Mouse (Mus musculus) heart, adult 8-10 months (tissue): ENCODE data around the gene Ryr2. TPM values are rescaled to one million over a fixed set of nuclear protein-coding genes. Genes with fewer than 3 reads are reported as not detected.
"Not testable (repeated sequence)": the region's sequence is repeated elsewhere in the genome, so short reads cannot be mapped to it uniquely, and the experiment has no call there.

Source experiments
- DNase-seq: peaks from one replicate; pipeline ENCODE4 v3.0.0; 2022; ENCODE audit warnings: low spot score
- total RNA-seq, 4 experiments: library from RNA; stranded (reverse); gene quantifications; 2 replicates each; pipeline ENCODE4 v1.2.4; 2022

The Ryr2 gene
- 1,000 to 10,000 TPM in 3 of 4 experiments, 100 to 1,000 TPM in 1; 935 to 1,209 (median 1,093) TPM for total RNA-seq

DNA sequence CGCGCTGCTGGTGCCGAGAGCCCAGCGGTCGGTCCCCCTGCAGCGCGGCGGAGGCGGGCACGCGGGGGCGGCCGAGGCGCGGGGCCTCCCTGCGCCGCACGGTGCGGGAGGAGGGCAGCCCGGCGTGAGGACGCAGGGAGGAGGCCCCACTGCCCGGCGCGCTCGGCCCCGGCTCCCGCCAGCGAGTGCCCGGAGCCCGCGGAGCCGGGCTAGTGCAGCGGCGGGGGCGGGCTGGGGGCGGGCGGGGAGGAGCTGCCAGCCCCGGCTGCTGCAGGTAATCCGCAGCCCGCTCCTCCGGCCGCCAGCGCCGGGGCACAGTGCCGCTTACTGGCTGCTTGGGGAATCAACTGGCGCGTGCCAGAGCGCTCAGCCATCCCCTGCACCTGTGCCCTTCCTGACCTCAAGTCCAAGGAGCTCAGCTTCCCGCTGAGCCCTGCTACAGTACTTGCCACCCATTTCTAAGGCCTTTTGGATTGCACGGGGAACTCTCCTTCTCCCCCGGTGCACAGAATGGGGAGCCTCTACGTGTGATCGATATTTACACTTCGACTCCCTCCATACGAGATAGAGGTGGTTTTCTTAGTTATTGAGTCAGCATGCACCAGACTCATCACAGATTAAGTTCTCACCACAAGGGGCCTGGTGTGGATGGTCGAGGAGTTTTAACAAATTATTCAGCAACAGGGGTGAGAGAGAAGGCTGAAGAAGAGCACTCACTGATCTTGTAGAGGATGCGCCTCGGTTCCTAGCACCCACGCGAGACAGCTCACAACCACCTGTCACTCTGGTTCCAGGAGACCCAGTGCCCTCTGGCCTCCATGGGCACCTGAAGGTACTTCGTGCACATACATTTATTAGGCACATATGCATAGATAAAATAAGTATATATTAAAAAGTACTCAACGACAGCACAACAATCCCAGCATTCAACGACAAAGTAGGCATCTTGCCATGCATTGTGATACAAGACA is at the start of gene Ryr2:
TSS of gene Ryr2 (minus strand) at position 284 of the 971 bp plus-strand sequence.
- DNase-seq: no peak

DNA sequence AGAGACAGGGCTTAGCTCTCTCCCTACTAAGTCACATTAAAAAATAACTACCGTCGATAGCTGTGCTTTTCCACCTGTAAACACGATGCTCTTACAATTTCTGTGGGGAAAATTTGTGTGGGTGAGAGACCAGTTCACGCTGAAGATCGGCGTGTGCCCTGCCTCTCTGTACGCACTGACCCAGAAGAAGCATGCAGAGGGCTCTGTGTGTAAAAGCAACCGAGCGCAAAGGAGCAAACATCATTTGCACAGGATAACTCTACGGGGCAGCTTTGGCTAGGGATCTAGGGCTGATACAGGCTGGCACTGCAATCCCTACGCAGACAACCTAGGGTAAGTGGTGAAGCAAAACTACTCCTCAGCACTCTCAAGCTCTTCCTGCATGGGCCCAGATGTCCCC is 47.2 kb upstream of the Ryr2 start:
- no peak for DNase-seq

DNA sequence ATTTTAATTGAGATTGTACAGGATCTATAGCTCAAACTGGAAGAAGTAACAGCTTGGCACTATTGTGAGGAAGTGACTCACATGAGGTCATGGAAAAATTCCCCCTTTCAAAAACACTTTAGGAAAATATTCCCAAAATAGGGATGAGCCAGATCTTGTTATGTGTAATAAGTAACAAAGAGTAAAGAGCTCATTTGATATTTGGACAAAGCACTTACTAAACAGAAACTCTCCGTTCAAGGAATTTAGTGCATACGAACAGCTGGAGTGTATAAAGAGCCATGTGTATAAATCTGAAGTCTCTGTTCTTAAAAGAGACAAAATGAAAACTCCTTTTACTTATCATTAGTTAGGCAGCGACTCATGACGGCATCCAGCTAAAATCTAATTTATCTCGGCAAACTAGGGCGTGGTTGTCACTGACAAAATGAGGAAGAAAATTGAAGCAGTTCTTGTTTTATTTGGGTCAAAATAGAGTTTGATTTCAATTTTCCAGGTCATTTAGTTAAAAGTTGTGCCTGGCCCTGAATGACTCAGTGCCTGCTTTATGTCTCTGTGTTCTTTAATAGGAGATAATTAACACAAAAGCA is 40.3 kb upstream of the Ryr2 start:
- DNase-seq: no peak

- no peak for DNase-seq
These were observed 39.7 kb upstream of the Ryr2 start for GRCm38 (mm10) chr13:12146402-12146801.

DNA sequence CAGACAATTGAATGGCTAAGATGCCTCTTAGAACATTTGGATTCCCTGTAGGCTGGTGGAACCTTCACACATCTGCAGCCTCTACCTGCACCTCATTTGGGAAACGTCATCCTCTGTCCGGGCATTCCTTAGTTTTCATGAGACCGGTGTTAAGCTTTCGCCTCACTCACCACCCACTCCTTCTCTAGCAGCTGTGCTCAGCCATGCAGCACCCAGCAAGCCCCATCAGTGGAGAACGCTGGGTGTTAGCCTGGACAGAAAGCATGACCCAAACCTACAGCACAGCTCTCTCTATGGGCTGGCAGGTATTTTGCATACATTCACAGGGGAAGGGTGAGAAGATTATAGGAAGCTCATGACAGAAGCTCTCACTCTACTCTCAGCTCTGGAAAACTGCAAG is 36.6 kb upstream of the Ryr2 start:
- no peak for DNase-seq

GRCm38 (mm10) chr13:12136461-12136860 is 29.7 kb upstream of the Ryr2 start:
- not testable (repeated sequence) for DNase-seq

DNA sequence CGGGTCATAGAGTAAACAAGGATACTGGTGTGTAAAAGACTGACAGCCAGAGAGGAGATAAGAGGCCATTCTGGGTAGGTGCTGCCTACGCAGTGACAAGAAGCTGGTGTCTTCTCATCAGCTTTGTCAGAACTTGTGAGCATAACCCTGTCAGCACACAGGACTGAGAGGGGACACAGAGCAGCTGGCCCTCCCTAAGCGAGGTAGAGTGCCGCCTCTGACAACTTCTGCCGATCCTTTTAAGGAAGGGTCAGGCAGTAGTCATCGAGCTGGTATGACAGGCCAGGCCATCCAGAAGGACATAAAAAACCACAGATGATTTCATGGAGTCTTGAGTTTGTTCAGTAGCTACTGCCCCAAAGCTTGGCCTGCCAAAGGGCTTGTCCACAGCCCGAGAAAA is 26.8 kb upstream of the Ryr2 start:
- DNase-seq: peak; percentile 77

- DNase-seq: peak; percentile 49
These were observed 25.5 kb upstream of the Ryr2 start for GRCm38 (mm10) chr13:12132160-12132710.

- peak; percentile 45 for DNase-seq
These were observed 22.4 kb upstream of the Ryr2 start for GRCm38 (mm10) chr13:12129121-12129520.

DNA sequence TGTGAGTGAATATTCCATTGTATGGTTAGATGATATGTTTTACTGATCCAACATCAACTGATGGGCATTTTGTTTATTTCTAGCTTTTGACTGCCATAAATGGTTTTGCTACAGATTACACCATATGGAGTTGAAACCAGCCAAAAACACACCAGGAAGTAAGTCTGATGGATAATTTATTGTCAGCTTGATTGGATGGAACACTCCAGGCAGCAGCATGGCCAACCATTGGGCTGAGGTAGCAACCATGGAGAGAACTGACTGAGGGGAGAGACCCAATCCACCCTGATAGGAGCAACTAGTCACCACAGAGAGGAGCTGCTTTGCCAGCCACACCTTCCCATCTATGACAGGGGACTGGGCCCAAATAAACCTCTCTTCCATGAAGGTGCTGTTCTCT is 19.4 kb upstream of the Ryr2 start:
- no peak for DNase-seq

- peak; percentile 62 for DNase-seq
These were observed 18.3 kb upstream of the Ryr2 start for GRCm38 (mm10) chr13:12124940-12125540.

DNA sequence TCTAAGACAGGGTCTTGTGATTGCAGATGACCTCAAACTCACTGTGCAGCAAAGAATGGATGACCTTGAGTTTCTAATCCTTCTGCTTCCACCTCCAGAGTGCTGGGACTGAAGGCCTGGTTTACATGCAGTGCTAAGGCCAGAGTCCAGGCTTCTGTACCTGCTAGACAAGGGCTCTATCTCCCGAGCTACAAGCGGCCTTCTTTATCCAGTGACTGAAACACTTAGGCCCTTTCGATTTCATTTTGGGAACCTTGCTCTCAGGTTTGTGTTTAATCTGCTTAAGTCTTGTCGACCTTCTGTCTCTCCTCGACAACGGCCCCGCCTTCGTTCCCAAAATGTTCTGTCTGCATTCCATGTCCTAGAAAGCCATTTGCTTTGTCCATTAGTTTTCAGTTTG is 8.8 kb upstream of the Ryr2 start:
- DNase-seq: no peak

- DNase-seq: no peak
These were observed 8.1 kb upstream of the Ryr2 start for GRCm38 (mm10) chr13:12114816-12115215.

DNA sequence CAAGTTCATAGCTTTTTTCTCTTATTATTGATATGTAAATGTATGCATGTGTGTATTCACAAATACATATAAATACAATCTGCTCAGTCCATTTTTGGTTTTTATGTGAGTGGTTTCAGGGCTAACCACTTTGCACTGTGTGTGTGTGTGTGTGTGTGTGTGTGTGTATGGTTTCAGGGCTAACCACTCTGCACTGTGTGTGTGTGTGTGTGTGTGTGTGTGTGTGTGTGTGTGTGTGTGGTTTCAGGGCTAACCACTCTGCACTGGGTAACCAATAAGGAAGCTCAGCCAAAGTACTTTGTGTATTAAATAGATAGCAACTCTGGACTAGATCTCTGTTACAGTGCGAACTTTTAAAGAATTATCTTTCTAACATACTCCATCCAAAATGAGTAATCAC is 2.2 kb upstream of the Ryr2 start:
- DNase-seq: no peak

DNA sequence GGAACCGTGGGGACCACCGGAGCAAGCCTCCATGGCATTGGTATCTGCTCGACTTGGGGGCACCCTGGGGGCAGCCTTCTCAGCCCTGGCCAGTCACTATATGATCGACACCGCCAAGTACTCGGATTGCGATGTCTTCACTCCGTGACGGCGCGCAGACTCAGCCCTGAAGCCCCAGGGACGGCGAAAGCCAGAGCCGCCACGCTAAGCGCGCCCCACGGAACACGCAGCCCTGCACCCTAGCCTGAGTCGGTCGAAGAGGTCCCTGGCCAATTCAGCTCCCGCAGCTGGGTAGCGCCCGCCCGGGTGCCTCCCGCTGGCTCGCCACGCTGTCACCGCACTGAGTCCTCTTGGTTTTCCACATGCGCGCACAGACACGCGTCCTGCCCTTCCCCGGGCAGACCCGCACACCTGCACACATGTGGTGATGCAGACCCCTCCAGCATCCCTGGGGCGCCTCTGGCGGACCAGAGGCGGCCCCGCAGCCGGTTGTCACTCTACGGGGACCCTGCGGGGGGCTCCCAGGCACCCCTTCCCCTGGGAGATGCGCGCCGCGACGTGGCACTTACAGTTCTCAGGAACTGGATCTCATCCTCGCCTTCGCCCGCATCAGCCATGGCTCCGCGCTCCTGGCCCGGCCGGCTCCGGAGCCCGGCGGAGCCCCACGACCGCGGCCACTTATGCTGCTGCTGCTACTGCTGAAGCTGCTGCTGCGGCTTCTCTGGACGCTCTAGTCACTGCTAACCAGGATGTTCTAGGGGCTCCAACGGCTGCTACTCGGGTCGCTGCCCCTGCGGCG is 716 bp downstream of the Ryr2 start:
- no peak for DNase-seq

- no peak for DNase-seq
These were observed 1.4 kb downstream of the Ryr2 start for GRCm38 (mm10) chr13:12105231-12105829.

DNA sequence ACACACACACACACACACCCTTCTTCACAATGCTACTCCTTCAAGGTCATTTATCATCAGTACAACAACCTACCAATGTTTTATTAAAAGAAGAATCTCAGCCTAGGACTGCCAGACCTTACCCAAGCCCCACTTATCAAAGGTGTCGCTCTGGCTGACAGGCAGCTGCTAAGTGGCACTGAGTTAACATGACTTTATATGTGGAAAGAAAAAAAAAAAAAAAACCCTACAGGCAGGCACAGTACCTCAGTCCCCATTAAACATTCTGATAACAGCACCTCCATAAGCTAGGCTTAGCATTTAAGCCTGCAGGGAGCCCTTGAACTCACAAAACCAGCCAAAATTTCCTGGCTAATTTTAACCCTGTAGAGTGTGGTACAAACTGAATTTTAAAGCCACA is 2.4 kb downstream of the Ryr2 start:
- DNase-seq: no peak

GRCm38 (mm10) chr13:12103017-12103416 is 3.7 kb downstream of the Ryr2 start:
- DNase-seq: no peak

- DNase-seq: no peak
These were observed 7.3 kb downstream of the Ryr2 start for GRCm38 (mm10) chr13:12099446-12099845.

GRCm38 (mm10) chr13:12098981-12099380 is 7.8 kb downstream of the Ryr2 start:
- no peak for DNase-seq

DNA sequence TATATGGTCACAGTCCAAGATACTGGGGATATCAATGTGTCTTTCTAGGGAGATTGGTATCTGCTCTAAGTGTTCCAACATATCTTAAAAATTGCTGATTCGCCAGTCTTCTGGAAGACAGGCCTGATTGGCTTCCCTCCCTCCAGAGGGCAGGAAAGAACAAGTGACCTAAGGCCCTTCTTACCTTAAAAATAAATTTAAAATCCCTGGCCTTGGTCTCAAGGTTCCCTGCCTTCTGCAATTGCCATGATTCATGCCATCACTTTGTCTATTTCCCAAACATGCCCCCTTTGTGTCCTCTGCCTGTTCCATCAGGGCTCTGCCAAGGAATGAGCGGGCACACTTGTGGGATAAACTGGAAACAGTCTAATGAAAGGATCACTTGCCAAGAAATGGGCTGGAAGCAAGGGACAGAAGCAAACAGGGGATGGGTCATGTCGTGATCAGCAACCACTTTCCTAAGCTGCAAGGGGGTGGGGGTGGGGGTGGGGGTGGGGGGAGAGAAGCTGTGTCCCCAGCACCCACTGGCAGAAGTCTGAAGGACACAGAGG is 10.3 kb downstream of the Ryr2 start:
- no peak for DNase-seq
